7 mouse cellular contexts compared by ENCODE assay signal in the genomic region with DNA sequence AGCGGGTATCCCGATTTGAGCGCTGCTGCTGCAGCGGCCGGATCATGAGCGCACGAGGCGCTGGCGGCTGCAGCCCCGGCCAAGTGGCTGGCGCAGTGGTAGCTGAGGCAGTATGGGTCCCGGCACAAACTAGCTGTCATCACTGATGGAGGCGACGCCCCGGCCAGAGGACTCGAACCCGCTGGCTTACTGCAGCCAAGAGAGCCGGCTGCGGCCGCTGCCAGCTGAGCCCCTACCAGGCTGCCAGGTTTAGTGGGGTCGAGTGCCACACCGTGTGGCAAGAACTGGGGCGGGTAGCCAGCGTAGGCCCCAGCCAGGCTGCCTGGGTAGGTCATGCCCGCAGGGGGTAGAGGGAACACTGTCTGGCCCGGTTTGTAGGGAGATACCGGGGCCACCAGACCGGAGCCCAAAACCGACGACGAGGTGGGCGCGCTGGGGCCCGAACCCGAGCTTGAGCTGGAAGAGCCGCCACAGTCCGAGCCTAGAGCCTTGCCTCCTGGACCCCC. TPM values are rescaled to one million over a fixed set of nuclear protein-coding genes. Genes with fewer than 3 reads are reported as not detected.
DNase-seq lines count a peak whose midpoint lies in the region; ATAC-seq and TF ChIP-seq lines count a peak whose summit lies in the region.

No protein-coding gene starts in this region.

- TF ChIP-seq POLR2A in ES-Bruce4 (IDR thresholded peaks at IDR 0.05; ENCODE audit: insufficient read depth, low read length) = no peak
- TF ChIP-seq POLR2A in small intestine, adult 2 months (IDR thresholded peaks at IDR 0.05; ENCODE audit: low read depth, low read length) = no peak

- H3K4me1 ChIP-seq in ES-Bruce4 (ENCODE audit: control insufficient read depth, insufficient read depth, low read length) = no peaks in the 10 kb centered on the region
- peaks cover 88% of the 10 kb centered on the region for H3K4me1 ChIP-seq in forebrain, embryonic 10.5 days
- peaks cover 62% of the 10 kb centered on the region for H3K4me1 ChIP-seq in hindbrain, embryonic 15.5 days (replicated peaks)
- peaks cover 44% of the 10 kb centered on the region for H3K4me1 ChIP-seq in liver, embryonic 13.5 days (replicated peaks)
- peaks cover 11% of the 10 kb centered on the region for H3K4me1 ChIP-seq in small intestine, adult 2 months (ENCODE audit: control insufficient read depth, insufficient read depth, insufficient read length, low read length)

- peak overlapping the region; percentile 13 for H3K4me3 ChIP-seq in ES-Bruce4 (ENCODE audit: low read depth, low read length)
- peak overlapping the region; percentile 88 for H3K4me3 ChIP-seq in forebrain, embryonic 10.5 days
- peak overlapping the region; percentile 90 for H3K4me3 ChIP-seq in hindbrain, embryonic 15.5 days
- peak overlapping the region; percentile 59 for H3K4me3 ChIP-seq in liver, embryonic 13.5 days (replicated peaks)
- peak overlapping the region; percentile 97 for H3K4me3 ChIP-seq in small intestine, adult 2 months (ENCODE audit: low read depth, low read length)

- DNase-seq in 3T3-L1 (ENCODE audit: low read depth, low spot score) = peak; percentile 15
- peak; percentile 58 for DNase-seq in forebrain, embryonic 10.5 days (ENCODE audit: extremely low spot score, low spot score)
- DNase-seq in liver, embryonic 13.5 days = no peak

- peaks cover 60% of the 10 kb centered on the region for H3K27me3 ChIP-seq in ES-Bruce4 (ENCODE audit: control insufficient read depth, insufficient read depth, low read length, poor library complexity, severe bottlenecking)
- H3K27me3 ChIP-seq in forebrain, embryonic 10.5 days (ENCODE audit: poor library complexity, severe bottlenecking) = peaks cover 93% of the 10 kb centered on the region
- H3K27me3 ChIP-seq in hindbrain, embryonic 15.5 days = peaks cover 8% of the 10 kb centered on the region; the same call in 1 of the 2 replicates
- H3K27me3 ChIP-seq in liver, embryonic 13.5 days = peaks cover 98% of the 10 kb centered on the region
- peaks cover 8% of the 10 kb centered on the region; the same call in 1 of the 2 replicates for H3K27me3 ChIP-seq in small intestine, adult 2 months (ENCODE audit: control insufficient read depth, insufficient read depth, low read length)

- no peak for TF ChIP-seq CTCF in ES-Bruce4 (IDR thresholded peaks at IDR 0.05; ENCODE audit: low read depth, low read length)
- no peak for TF ChIP-seq CTCF in small intestine, adult 2 months (IDR thresholded peaks at IDR 0.05; ENCODE audit: extremely low read depth, insufficient read length, insufficient replicate concordance, low read depth, low read length)

- H3K9me3 ChIP-seq in ES-Bruce4 (replicated peaks; ENCODE audit: control insufficient read depth, insufficient read depth, low read length, poor library complexity, severe bottlenecking) = no peaks in the 10 kb centered on the region
- H3K9me3 ChIP-seq in forebrain, embryonic 10.5 days = no peaks in the 10 kb centered on the region
- no peaks in the 10 kb centered on the region for H3K9me3 ChIP-seq in hindbrain, embryonic 15.5 days
- no peaks in the 10 kb centered on the region for H3K9me3 ChIP-seq in liver, embryonic 13.5 days (replicated peaks)

- no peak overlapping the region for H3K9ac ChIP-seq in ES-Bruce4 (ENCODE audit: low read depth, poor library complexity, severe bottlenecking)
- H3K9ac ChIP-seq in hindbrain, embryonic 15.5 days = peak overlapping the region; percentile 86
- H3K9ac ChIP-seq in liver, embryonic 13.5 days = peak overlapping the region; percentile 59

- peak overlapping the region; percentile 86 for H3K4me2 ChIP-seq in hindbrain, embryonic 15.5 days
- H3K4me2 ChIP-seq in liver, embryonic 13.5 days = peak overlapping the region; percentile 66

- ATAC-seq in hindbrain, embryonic 15.5 days (ENCODE audit: low FRiP score, low read depth) = no peak
- no peak for ATAC-seq in liver, embryonic 13.5 days (ENCODE audit: low read depth)
- no peak for ATAC-seq in CD4-positive, CD25-positive, alpha-beta regulatory T cell, adult 4 months

- TF ChIP-seq EP300 in ES-Bruce4 (IDR thresholded peaks at IDR 0.05; ENCODE audit: insufficient read depth, low read depth, low read length) = no peak

- no peak overlapping the region for H3K27ac ChIP-seq in ES-Bruce4 (ENCODE audit: insufficient read depth, low read length)
- peak overlapping the region; percentile 96 for H3K27ac ChIP-seq in forebrain, embryonic 10.5 days
- H3K27ac ChIP-seq in hindbrain, embryonic 15.5 days (replicated peaks) = peak overlapping the region; percentile 96
- no peak overlapping the region for H3K27ac ChIP-seq in liver, embryonic 13.5 days
- H3K27ac ChIP-seq in small intestine, adult 2 months (ENCODE audit: insufficient read depth, low read depth, low read length) = peak overlapping the region; percentile 41; the same call in 1 of the 2 replicates

- no peaks in the 10 kb centered on the region for H3K36me3 ChIP-seq in ES-Bruce4 (ENCODE audit: control insufficient read depth, insufficient read depth, low read length, poor library complexity, severe bottlenecking)
- H3K36me3 ChIP-seq in forebrain, embryonic 10.5 days (replicated peaks) = peaks cover 18% of the 10 kb centered on the region
- no peaks in the 10 kb centered on the region for H3K36me3 ChIP-seq in hindbrain, embryonic 15.5 days
- no peaks in the 10 kb centered on the region for H3K36me3 ChIP-seq in liver, embryonic 13.5 days
- H3K36me3 ChIP-seq in small intestine, adult 2 months (ENCODE audit: control insufficient read depth, insufficient read depth, low read length) = peaks cover 10% of the 10 kb centered on the region

- 1% methylated on average over 37 of the region's 37 CpGs for WGBS in forebrain, embryonic 10.5 days
- 1% methylated on average over 37 of the region's 37 CpGs for WGBS in hindbrain, embryonic 15.5 days
- WGBS in liver, embryonic 13.5 days (ENCODE audit: insufficient replicate concordance) = 2% methylated on average over 37 of the region's 37 CpGs
- 14% methylated on average over 37 of the region's 37 CpGs for WGBS in small intestine, adult 2 months

RNA-seq across cellular contexts. Expression of a gene that starts 3.9 kb away (rescaled TPM):
- polyA plus RNA-seq in ES-Bruce4 (2011; ENCODE audit: insufficient read depth, insufficient read length, low read depth, missing spikeins) = 0.37 and 0.68 TPM in 2 replicates
- 7.6 and 8.6 TPM in 2 replicates for polyA plus RNA-seq in forebrain, embryonic 10.5 days (2016; fragmentation: Nextera tagmentation; extraction: Ambion mirVana)
- 11.0 and 13.7 TPM in 2 replicates for polyA plus RNA-seq in hindbrain, embryonic 15.5 days (2015; fragmentation: Nextera tagmentation; extraction: Ambion mirVana)
- polyA plus RNA-seq in liver, embryonic 13.5 days (2015; fragmentation: Nextera tagmentation; extraction: Ambion mirVana) = 0.82 and 1.4 TPM in 2 replicates
- polyA plus RNA-seq in small intestine, adult 2 months (2012; rRNA removed) = 18.2 and 22.7 TPM in 2 replicates
- polyA plus RNA-seq in CD4-positive, CD25-positive, alpha-beta regulatory T cell, adult 4 months (2017; shearing (Covaris generic)) = not detected

RNA-seq across cellular contexts. Expression of a gene that starts 34.0 kb away (rescaled TPM):
- not detected in 2 replicates for polyA plus RNA-seq in ES-Bruce4 (2011; ENCODE audit: insufficient read depth, insufficient read length, low read depth, missing spikeins)
- polyA plus RNA-seq in forebrain, embryonic 10.5 days (2016; fragmentation: Nextera tagmentation; extraction: Ambion mirVana) = 0.20 and 0.41 TPM in 2 replicates
- 0.23 and 0.37 TPM in 2 replicates for polyA plus RNA-seq in hindbrain, embryonic 15.5 days (2015; fragmentation: Nextera tagmentation; extraction: Ambion mirVana)
- polyA plus RNA-seq in liver, embryonic 13.5 days (2015; fragmentation: Nextera tagmentation; extraction: Ambion mirVana) = 0.25 and 0.27 TPM in 2 replicates
- 0.34 TPM in 1 of 2 replicates, not detected in the other for polyA plus RNA-seq in small intestine, adult 2 months (2012; rRNA removed)
- polyA plus RNA-seq in CD4-positive, CD25-positive, alpha-beta regulatory T cell, adult 4 months (2017; shearing (Covaris generic)) = not detected

Comparison
In these comparisons a context has a peak if more than half of its experiments do, and no peak if none do; other contexts are left out.
1. H3K27ac ChIP-seq: peak in forebrain, embryonic 10.5 days (single experiment), hindbrain, embryonic 15.5 days (single experiment) and small intestine, adult 2 months (single experiment); none in ES-Bruce4 (single experiment) and liver, embryonic 13.5 days (single experiment).
2. H3K4me3 ChIP-seq: peak in every context shown above with its lines; median percentile 97 in small intestine, adult 2 months; 90 in hindbrain, embryonic 15.5 days; 88 in forebrain, embryonic 10.5 days; 59 in liver, embryonic 13.5 days; 13 in ES-Bruce4.